Mouse (Mus musculus): Measurements from ENCODE around the gene Gm20765.
"Not testable (repeated sequence)": the region's sequence is repeated elsewhere in the genome, so short reads cannot be mapped to it uniquely, and the experiment has no call there.

Gene Gm20765

GRCm38 (mm10) chr10:104185233-104185632, at the start of gene Gm20765:
Gene Gm20765 (plus strand): TSS chr10:104185533.
- not testable (repeated sequence) for DNase-seq (ENCODE audit: low spot score in 2 of 2)

- not testable (repeated sequence) for DNase-seq (ENCODE audit: low spot score in 2 of 2)
Observed at GRCm38 (mm10) chr10:104142687-104143086, 42.6 kb upstream of the Gm20765 start, which contains the start of gene Gm21293. Gene Gm21293 (plus strand): TSS chr10:104142987.

- DNase-seq (ENCODE audit: low spot score in 2 of 2): not testable (repeated sequence)
Observed at GRCm38 (mm10) chr10:104151197-104151596, 34.1 kb upstream of the Gm20765 start, which contains the start of gene Gm6763. Gene Gm6763 (plus strand): TSS chr10:104151497.

GRCm38 (mm10) chr10:104159706-104160105, 25.6 kb upstream of the Gm20765 start, which contains the start of gene Gm8764:
Gene Gm8764 (plus strand): TSS chr10:104160006.
- not testable (repeated sequence) for DNase-seq (ENCODE audit: low spot score in 2 of 2)

GRCm38 (mm10) chr10:104168215-104168614, 17.1 kb upstream of the Gm20765 start, which contains the start of gene Gm21304:
Gene Gm21304 (plus strand): TSS chr10:104168515.
- DNase-seq (ENCODE audit: low spot score in 2 of 2): not testable (repeated sequence)

- DNase-seq (ENCODE audit: low spot score in 2 of 2): not testable (repeated sequence)
Observed at GRCm38 (mm10) chr10:104176724-104177123, 8.6 kb upstream of the Gm20765 start, which contains the start of gene Gm21312. Gene Gm21312 (plus strand): TSS chr10:104177024.

- not testable (repeated sequence) for DNase-seq (ENCODE audit: low spot score in 2 of 2)
Observed at GRCm38 (mm10) chr10:104193742-104194141, 8.4 kb downstream of the Gm20765 start, which contains the start of gene Gm4340. Gene Gm4340 (plus strand): TSS chr10:104194042.

- no peak for DNase-seq (ENCODE audit: low spot score in 2 of 2)
Observed at GRCm38 (mm10) chr10:104209655-104210054, 24.3 kb downstream of the Gm20765 start.

- no peak for DNase-seq (ENCODE audit: low spot score in 2 of 2)
Observed at GRCm38 (mm10) chr10:104210268-104210990, 25.1 kb downstream of the Gm20765 start.

- no peak for DNase-seq (ENCODE audit: low spot score in 2 of 2)
Observed at GRCm38 (mm10) chr10:104214527-104214926, 29.2 kb downstream of the Gm20765 start.

- no peak for DNase-seq (ENCODE audit: low spot score in 2 of 2)
Observed at GRCm38 (mm10) chr10:104220303-104221021, 35.1 kb downstream of the Gm20765 start.

All from spleen, postnatal 10 days (tissue).